ENCODE assay signal across 21 mouse cellular contexts in the genomic region with DNA sequence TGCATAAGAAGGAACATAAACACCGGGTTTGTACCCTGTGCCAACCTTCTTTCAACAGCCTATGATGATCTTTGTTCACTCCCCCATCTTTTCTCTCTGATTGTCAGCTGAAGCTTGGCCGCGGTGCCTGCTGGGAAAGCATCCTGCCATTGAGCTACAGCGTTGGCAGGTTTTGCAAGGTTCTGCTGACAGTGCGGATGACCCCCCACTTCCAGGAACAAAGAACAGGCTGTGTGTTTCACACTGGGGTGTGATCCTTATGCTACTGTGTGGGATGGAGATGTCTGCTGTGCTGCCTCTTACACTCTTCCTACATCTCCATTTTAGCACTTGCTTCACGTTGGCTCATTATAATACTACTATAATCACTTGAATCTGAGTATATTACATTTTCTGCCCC.
DNase-seq lines count a peak whose midpoint lies in the region; ATAC-seq and TF ChIP-seq lines count a peak whose summit lies in the region.
"Had no signal": no experiment of that assay in that cellular context is flagged by ENCODE, and none has a peak within 500 bp of the region (broad histone marks: within the 10 kb centered on the region; RNA-seq: fewer than 3 reads in every experiment).

No protein-coding gene starts in this region.

- DNase-seq in forebrain, embryonic 14.5 days (ENCODE audit: low spot score), result peak; percentile 64
- no peak for DNase-seq in forebrain, embryonic 11.5 days (ENCODE audit: low spot score)
- no peak for DNase-seq in hindbrain, embryonic 14.5 days (ENCODE audit: low spot score)
- peak; percentile 33 for DNase-seq in midbrain, postnatal 0 days (ENCODE audit: low spot score)
- no peak for DNase-seq in spleen, adult 18-20 months
- DNase-seq: cerebellum, adult 9-10 months; kidney, adult 9 months; kidney, postnatal 14 days; liver, embryonic 13.5 days; lung, adult 2 months; lung, postnatal 14 days; midbrain, embryonic 14.5 days; right cerebral cortex, adult 18-20 months; right cerebral cortex, postnatal 4 days; thymus, postnatal 25 days had no signal

- ATAC-seq in forebrain, embryonic 14.5 days, result peak; percentile 68; the same call in 1 of the 2 replicates
- ATAC-seq in forebrain, embryonic 11.5 days (replicated peaks; ENCODE audit: low FRiP score), result no peak
- peak; percentile 53; the same call in 1 of the 2 replicates for ATAC-seq in hindbrain, embryonic 14.5 days (ENCODE audit: low FRiP score)
- ATAC-seq in hindbrain, embryonic 13.5 days (ENCODE audit: low FRiP score), result no peak
- ATAC-seq in midbrain, postnatal 0 days (ENCODE audit: low FRiP score), result no peak
- ATAC-seq in midbrain, embryonic 16.5 days, result no peak
- ATAC-seq: hindbrain, embryonic 16.5 days had no signal

- no peak overlapping the region for H3K9ac ChIP-seq in forebrain, embryonic 14.5 days (ENCODE audit: low read length)
- H3K9ac ChIP-seq in forebrain, embryonic 11.5 days (ENCODE audit: low read length), result no peak overlapping the region
- H3K9ac ChIP-seq in hindbrain, embryonic 14.5 days, result no peak overlapping the region
- no peak overlapping the region for H3K9ac ChIP-seq in hindbrain, embryonic 13.5 days
- no peak overlapping the region for H3K9ac ChIP-seq in midbrain, postnatal 0 days (replicated peaks; ENCODE audit: low read length, poor library complexity, severe bottlenecking)
- H3K9ac ChIP-seq in midbrain, embryonic 16.5 days (ENCODE audit: low read depth, low read length), result no peak overlapping the region
- H3K9ac ChIP-seq: heart, embryonic 12.5 days; liver, embryonic 13.5 days; stomach, embryonic 15.5 days had no signal

- no peak overlapping the region for H3K27ac ChIP-seq in forebrain, embryonic 14.5 days (ENCODE audit: low read depth, low read length)
- H3K27ac ChIP-seq in forebrain, embryonic 11.5 days (ENCODE audit: low read depth, low read length), result no peak overlapping the region
- H3K27ac ChIP-seq in hindbrain, embryonic 14.5 days, result no peak overlapping the region
- H3K27ac ChIP-seq in hindbrain, embryonic 13.5 days, result no peak overlapping the region
- no peak overlapping the region for H3K27ac ChIP-seq in midbrain, postnatal 0 days (ENCODE audit: low read depth, low read length)
- H3K27ac ChIP-seq in midbrain, embryonic 16.5 days (ENCODE audit: low read length), result no peak overlapping the region
- H3K27ac ChIP-seq: embryonic facial prominence, embryonic 10.5 days; liver, embryonic 13.5 days; stomach, embryonic 15.5 days had no signal

- no peaks in the 10 kb centered on the region for H3K9me3 ChIP-seq in forebrain, embryonic 14.5 days (replicated peaks; ENCODE audit: control insufficient read depth, low read length)
- no peaks in the 10 kb centered on the region for H3K9me3 ChIP-seq in forebrain, embryonic 11.5 days (ENCODE audit: control insufficient read depth, low read length)
- H3K9me3 ChIP-seq in hindbrain, embryonic 14.5 days (ENCODE audit: control insufficient read depth, low read length), result no peaks in the 10 kb centered on the region
- H3K9me3 ChIP-seq in hindbrain, embryonic 13.5 days, result no peaks in the 10 kb centered on the region
- no peaks in the 10 kb centered on the region for H3K9me3 ChIP-seq in midbrain, postnatal 0 days (ENCODE audit: low read length)
- H3K9me3 ChIP-seq in midbrain, embryonic 16.5 days (replicated peaks; ENCODE audit: control insufficient read depth, low read length, poor library complexity, severe bottlenecking), result no peaks in the 10 kb centered on the region
- H3K9me3 ChIP-seq: embryonic facial prominence, embryonic 10.5 days; heart, embryonic 12.5 days; liver, embryonic 13.5 days; stomach, embryonic 15.5 days had no signal

- no peaks in the 10 kb centered on the region for H3K27me3 ChIP-seq in forebrain, embryonic 14.5 days (replicated peaks; ENCODE audit: control insufficient read depth, insufficient read depth, low read length)
- no peaks in the 10 kb centered on the region for H3K27me3 ChIP-seq in forebrain, embryonic 11.5 days (ENCODE audit: control insufficient read depth, insufficient read depth, low read length)
- H3K27me3 ChIP-seq in hindbrain, embryonic 14.5 days (ENCODE audit: control insufficient read depth, insufficient read depth, low read length), result no peaks in the 10 kb centered on the region
- H3K27me3 ChIP-seq in hindbrain, embryonic 13.5 days, result no peaks in the 10 kb centered on the region
- H3K27me3 ChIP-seq in midbrain, postnatal 0 days (ENCODE audit: insufficient read depth, low read length), result no peaks in the 10 kb centered on the region
- H3K27me3 ChIP-seq in midbrain, embryonic 16.5 days (ENCODE audit: control insufficient read depth, insufficient read depth, low read depth, low read length), result no peaks in the 10 kb centered on the region
- H3K27me3 ChIP-seq: heart, embryonic 12.5 days; liver, embryonic 13.5 days; stomach, embryonic 15.5 days had no signal

- 29% methylated on average over 6 of the region's 6 CpGs for WGBS in forebrain, embryonic 14.5 days
- WGBS in forebrain, embryonic 11.5 days, result 56% methylated on average over 6 of the region's 6 CpGs
- WGBS in hindbrain, embryonic 14.5 days, result 32% methylated on average over 6 of the region's 6 CpGs
- WGBS in hindbrain, embryonic 13.5 days, result 30% methylated on average over 6 of the region's 6 CpGs
- WGBS in midbrain, postnatal 0 days, result 21% methylated on average over 6 of the region's 6 CpGs
- 32% methylated on average over 6 of the region's 6 CpGs for WGBS in midbrain, embryonic 16.5 days

- TF ChIP-seq CTCF in midbrain, postnatal 0 days (IDR thresholded peaks at IDR 0.05), result no peak

- no peaks in the 10 kb centered on the region for H3K36me3 ChIP-seq in forebrain, embryonic 14.5 days (ENCODE audit: control insufficient read depth, insufficient read depth, low read length)
- no peaks in the 10 kb centered on the region for H3K36me3 ChIP-seq in forebrain, embryonic 11.5 days (ENCODE audit: control insufficient read depth, insufficient read depth, low read length)
- no peaks in the 10 kb centered on the region for H3K36me3 ChIP-seq in hindbrain, embryonic 14.5 days (replicated peaks; ENCODE audit: control insufficient read depth, insufficient read depth)
- H3K36me3 ChIP-seq in hindbrain, embryonic 13.5 days, result no peaks in the 10 kb centered on the region
- H3K36me3 ChIP-seq in midbrain, postnatal 0 days (ENCODE audit: insufficient read depth, low read length), result no peaks in the 10 kb centered on the region
- no peaks in the 10 kb centered on the region for H3K36me3 ChIP-seq in midbrain, embryonic 16.5 days (ENCODE audit: control insufficient read depth, insufficient read depth, low read length)
- H3K36me3 ChIP-seq: embryonic facial prominence, embryonic 10.5 days; heart, embryonic 12.5 days; liver, embryonic 13.5 days; stomach, embryonic 15.5 days had no signal

- H3K4me1 ChIP-seq in forebrain, embryonic 14.5 days (ENCODE audit: control insufficient read depth, insufficient read depth, low read length), result peaks cover 17% of the 10 kb centered on the region
- no peaks in the 10 kb centered on the region for H3K4me1 ChIP-seq in forebrain, embryonic 11.5 days (replicated peaks; ENCODE audit: control insufficient read depth, insufficient read depth, low read length)
- no peaks in the 10 kb centered on the region for H3K4me1 ChIP-seq in hindbrain, embryonic 14.5 days (replicated peaks; ENCODE audit: control insufficient read depth, insufficient read depth, low read length)
- H3K4me1 ChIP-seq in hindbrain, embryonic 13.5 days (replicated peaks), result 0 out of 2 replicates have a peak, but pooled peaks cover 4% of the 10 kb centered on the region
- H3K4me1 ChIP-seq in midbrain, postnatal 0 days (ENCODE audit: insufficient read depth, low read length), result no peaks in the 10 kb centered on the region
- H3K4me1 ChIP-seq in midbrain, embryonic 16.5 days (ENCODE audit: control insufficient read depth, insufficient read depth, low read length), result no peaks in the 10 kb centered on the region
- H3K4me1 ChIP-seq: liver, embryonic 13.5 days; stomach, embryonic 15.5 days had no signal

- no peak overlapping the region for H3K4me2 ChIP-seq in forebrain, embryonic 14.5 days (ENCODE audit: low read length)
- H3K4me2 ChIP-seq in forebrain, embryonic 11.5 days (ENCODE audit: low read depth, low read length, severe bottlenecking), result no peak overlapping the region
- no peak overlapping the region for H3K4me2 ChIP-seq in hindbrain, embryonic 14.5 days (replicated peaks)
- H3K4me2 ChIP-seq in hindbrain, embryonic 13.5 days, result no peak overlapping the region
- no peak overlapping the region for H3K4me2 ChIP-seq in midbrain, postnatal 0 days (ENCODE audit: low read depth, low read length, poor library complexity, severe bottlenecking)
- H3K4me2 ChIP-seq in midbrain, embryonic 16.5 days (ENCODE audit: low read length), result no peak overlapping the region
- H3K4me2 ChIP-seq: heart, embryonic 12.5 days; liver, embryonic 13.5 days; stomach, embryonic 15.5 days had no signal

- no peak overlapping the region for H3K4me3 ChIP-seq in forebrain, embryonic 14.5 days (ENCODE audit: low read depth, low read length)
- H3K4me3 ChIP-seq in forebrain, embryonic 11.5 days (ENCODE audit: low read depth, low read length), result no peak overlapping the region
- H3K4me3 ChIP-seq in hindbrain, embryonic 14.5 days (replicated peaks; ENCODE audit: low read length), result no peak overlapping the region
- H3K4me3 ChIP-seq in hindbrain, embryonic 13.5 days, result no peak overlapping the region
- no peak overlapping the region for H3K4me3 ChIP-seq in midbrain, postnatal 0 days (ENCODE audit: low read depth, low read length)
- no peak overlapping the region for H3K4me3 ChIP-seq in midbrain, embryonic 16.5 days (ENCODE audit: low read depth, low read length)
- H3K4me3 ChIP-seq: embryonic facial prominence, embryonic 10.5 days; heart, embryonic 12.5 days; liver, embryonic 13.5 days; stomach, embryonic 15.5 days had no signal

Comparison
In these comparisons a context has a peak if more than half of its experiments do, and no peak if none do; other contexts are left out.
1. ATAC-seq: peak in forebrain, embryonic 14.5 days (single experiment) and hindbrain, embryonic 14.5 days (single experiment); none in forebrain, embryonic 11.5 days (single experiment), hindbrain, embryonic 13.5 days (single experiment), midbrain, postnatal 0 days (single experiment) and midbrain, embryonic 16.5 days (single experiment).
2. DNase-seq: peak in forebrain, embryonic 14.5 days (single experiment) and midbrain, postnatal 0 days (single experiment); none in forebrain, embryonic 11.5 days (single experiment), hindbrain, embryonic 14.5 days (single experiment) and spleen, adult 18-20 months (0 of 2).